Mouse (Mus musculus): ENCODE data around the gene Nrxn3.

Gene Nrxn3

DNA sequence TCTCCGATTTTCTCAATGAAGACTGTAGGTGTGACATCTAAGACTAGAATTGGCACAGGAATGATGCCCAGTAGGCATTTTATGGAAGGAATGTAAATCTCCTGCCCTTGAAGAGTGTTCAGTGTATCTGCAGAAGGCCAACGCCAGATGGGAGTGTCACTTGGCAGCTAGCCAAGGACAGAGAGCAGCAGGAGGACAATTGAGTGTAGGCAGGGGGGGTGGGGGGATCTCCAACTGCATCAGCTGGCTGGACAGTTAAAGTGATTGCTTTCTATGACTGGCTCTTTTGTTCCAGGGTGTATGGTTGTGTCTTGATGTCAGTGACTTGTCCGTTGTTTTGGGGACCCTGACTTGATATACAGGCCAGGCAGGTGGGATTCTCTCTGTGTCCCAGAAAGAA is 326.6 kb downstream of the Nrxn3 start:
- no peak for DNase-seq (ENCODE audit: low spot score in 2 of 2)

DNA sequence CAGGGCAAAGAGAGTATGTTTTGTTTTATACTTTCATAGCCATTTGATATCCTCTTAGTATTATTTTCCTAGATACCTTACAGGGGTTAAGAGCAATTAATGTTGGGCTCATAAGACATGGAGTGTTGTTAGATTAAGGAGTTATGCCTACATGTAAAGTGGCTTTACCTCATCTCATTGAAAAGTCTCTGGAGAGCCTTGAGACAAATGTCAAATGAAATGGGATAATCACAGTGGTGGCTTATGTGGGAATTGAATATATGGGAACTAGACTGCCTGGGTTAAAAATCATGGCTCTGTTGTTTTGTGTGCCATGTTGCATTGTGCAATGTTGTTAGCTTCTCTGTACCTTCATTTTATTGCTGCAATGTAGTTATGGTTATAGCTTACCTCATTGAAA is 327.0 kb downstream of the Nrxn3 start:
- no peak for DNase-seq (ENCODE audit: low spot score in 2 of 2)

DNA sequence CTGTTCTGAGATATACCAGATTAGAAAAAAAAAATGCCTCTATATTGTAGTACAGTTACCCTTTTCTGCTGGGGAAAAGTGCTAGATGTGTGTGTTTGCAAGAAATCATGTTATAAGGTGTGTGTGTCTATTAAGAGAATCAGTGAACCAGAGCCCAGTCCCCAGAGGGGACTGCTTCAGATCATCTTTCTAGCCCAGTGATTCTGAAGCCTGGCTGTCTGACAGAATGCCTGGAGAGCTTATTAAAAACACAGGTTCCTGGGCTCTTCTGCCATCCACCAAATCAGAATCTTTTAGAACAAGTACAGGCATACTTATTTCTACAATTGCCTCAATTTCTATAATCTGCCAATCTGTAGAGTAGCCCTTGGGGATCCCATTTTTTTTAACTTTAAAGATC is 349.8 kb downstream of the Nrxn3 start:
- DNase-seq (ENCODE audit: low spot score in 2 of 2) = no peak

DNA sequence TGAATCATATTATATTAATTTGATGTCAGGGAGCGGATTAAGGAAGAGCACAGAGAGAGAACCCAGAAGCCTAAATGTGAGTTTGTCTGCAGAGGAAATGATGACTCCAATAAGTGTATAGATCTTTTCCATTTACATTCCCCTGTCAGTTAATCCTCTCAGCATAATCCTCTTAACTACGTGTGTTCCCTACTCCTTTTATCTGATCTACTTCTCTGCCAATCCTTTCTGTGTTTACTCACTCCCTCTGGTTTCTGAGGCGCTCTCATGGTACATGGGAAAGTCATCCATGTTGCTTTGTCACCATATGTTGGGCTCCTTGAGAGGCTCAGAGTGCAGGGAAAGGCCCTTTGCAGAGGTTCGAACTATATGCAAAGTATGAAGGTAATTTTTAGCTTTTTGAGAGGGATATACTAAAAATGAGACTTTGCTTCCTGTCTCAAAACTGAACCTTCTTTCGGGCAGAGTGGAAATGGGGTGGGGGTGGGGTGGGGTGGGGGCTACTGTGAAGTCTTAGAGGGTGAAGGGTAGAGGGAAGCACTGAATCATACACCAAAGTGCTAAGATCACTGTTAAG is 350.6 kb downstream of the Nrxn3 start:
- DNase-seq (ENCODE audit: low spot score in 2 of 2) = no peak

DNA sequence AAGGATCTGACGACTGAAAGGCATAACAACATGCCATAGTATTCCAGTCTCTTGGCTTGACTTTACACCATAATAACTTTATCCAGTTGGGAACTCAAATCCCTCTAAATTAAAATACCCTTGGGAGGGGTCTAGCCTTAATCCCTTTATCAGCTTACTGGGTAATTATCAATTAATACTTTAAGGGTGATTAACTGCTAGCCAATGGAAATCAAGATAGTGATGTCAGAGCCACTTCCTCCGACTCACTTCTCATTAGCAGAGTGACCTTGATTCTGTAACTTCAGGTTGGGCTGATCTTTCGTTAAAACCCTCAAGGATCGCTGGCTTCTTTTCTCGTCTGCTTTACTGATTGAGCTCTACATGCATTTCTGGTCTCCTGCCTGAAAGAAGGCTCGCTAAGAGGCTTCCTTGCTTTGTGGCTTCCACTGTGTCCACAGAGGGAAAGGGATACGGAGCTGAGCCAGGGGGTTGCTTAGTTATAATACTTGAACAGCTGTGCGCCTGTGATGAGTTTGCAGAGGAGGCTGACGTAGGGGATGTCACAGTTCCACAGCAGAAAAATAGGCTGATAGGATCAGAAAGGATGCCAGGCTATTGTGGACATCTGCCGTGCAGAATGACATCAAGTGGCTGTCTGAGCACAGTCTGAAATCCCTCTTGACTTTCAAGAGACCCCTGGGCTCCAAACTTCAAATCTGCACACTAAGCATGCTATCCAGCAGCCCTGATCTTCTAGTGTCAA is 352.0 kb downstream of the Nrxn3 start:
- DNase-seq (ENCODE audit: low spot score in 2 of 2) = no peak

DNA sequence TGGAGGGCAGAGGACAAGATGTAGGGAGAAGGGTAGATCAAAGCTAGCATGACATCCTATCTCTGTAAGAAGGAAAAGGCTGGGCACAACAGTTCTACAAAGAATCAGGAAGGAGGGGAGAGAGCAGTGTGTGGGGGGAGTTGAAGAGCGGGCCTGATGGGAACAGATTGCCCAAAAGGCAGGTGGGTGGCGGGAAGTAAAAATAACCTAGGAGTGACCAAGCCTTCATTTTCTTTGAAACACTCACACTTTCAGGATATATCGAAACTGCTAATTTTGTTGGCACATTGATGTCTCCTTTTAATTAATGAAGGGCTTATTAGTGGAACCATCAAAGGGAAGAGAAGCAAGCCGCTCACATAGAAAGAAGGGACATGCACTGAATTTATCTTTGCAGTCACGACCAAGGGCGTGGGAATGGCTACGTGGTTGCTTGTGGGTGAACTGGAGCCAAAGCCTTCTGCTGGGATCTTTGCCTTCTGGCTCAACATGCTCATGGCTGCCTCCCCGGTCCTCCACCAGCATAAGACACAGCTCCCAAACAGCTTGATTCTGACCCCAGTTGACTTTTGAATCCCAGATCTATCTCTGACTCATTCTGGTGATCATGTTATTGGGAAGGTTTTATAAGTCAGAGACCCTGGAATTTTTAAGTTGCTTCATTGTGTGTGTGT is 371.3 kb downstream of the Nrxn3 start:
- no peak for DNase-seq (ENCODE audit: low spot score in 2 of 2)

DNA sequence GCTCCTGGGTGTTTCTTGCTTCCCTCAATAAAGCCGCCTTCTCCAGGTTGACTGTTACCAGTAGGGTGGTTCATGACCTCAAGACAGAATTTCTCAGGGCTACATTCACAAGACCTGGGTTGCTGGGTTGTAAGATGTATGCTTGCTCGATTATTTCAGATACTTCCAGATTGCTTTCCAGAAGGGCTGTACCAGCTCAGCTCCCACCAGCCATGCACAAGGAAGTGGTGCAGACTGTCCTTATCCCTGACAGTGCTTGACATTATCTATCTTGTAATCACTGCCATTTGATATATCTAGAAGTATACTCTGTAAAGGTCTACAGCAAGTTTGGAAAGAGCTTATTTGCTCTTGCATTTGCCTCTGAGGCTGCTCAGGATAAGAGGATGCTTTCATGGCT is 374.9 kb downstream of the Nrxn3 start:
- DNase-seq (ENCODE audit: low spot score in 2 of 2) = no peak

DNA sequence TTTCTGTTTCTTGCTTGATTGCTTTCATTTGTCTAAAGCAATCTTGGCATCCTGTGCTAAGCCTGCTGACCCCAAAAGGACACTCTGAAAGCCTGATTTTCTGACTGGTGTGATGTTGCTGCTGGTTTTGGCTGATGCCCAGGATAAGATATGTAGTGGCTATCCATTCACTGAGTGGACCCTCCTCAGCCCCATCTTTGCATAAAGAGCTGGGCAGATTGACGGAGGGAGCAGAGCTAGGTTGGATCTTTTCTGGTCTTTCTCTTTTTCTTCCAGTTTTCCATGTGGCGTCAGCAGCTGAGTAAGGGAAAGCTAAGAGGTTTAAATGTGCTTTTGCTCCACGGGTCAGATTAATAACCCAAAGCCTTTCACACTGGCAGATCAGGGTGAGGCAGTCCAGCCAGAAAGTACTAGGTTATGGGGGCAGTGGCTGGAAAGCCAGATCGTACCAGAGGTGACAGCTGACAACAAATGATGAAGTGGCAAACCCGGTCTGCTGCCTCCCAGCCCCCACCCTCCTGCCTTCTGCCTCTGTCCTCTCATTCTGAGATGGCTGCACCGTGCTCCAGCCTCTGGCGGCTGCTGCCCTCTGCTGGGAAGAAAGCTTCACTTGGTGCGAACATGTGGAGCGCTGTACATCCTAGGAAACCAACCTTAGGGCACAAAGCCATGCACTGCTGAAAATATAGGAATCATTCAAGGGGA is 383.5 kb downstream of the Nrxn3 start:
- DNase-seq (ENCODE audit: low spot score in 2 of 2) = peak in 1 of 2 experiments; percentile 25

DNA sequence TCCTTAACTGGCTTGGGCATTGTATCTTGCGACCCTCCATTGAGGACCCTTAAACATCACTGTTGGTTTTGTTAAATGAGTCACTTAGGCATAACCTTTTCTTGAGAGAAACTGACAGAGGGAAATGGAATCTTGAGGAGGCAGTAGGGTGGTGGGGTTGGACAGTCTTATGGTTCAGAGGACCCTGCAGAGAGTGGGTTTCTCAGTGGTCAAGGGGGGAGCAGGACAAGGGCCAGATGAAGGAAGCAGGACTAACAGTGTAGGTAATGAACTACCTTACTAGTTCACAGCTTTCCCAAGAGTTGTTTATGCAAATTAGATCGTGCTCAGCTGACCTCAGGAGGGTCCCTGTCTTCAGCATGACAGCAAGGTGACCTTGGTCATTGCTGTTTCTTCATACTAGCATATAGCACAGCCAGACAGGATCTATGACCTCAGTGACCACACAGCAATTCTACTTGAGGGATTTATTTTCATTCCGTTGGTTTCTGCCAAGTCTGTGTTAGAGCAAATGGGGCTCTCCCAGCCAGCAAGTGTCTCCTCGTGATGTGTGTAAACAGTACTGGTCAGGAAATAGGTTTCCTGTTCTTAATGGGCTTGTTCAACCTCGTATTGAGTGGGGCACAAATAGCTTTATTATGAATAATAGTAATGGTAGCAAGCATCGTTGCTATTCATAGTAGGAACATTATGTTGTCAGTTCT is 384.4 kb downstream of the Nrxn3 start:
- no peak for DNase-seq (ENCODE audit: low spot score in 2 of 2)

DNA sequence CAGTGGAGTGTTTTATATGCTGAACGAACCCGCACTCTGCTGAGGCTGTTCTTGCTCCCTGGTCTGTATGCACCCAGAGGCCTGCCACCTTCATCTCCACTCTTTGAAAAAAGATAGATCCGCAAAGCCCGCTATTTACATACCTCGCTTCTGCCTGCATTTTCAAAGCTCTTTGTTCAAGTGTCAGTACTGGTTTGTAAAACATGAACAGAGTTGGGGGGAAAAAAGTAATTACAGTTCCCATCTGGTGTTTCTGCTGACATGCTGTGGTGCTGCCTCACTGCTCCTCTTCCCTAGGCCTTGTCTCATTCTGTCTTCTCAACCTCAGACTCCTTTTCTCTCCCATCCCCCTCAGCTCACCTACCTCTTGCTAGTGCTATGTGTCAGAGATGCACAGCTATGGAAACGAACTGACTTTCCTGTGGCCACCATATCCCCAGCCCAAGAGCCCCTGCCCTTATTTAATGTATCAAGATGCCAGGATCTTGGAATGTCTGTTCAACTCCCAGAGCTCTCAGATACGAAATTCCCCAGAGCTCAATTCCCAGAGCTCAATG is 387.2 kb downstream of the Nrxn3 start:
- DNase-seq (ENCODE audit: low spot score in 2 of 2) = no peak

DNA sequence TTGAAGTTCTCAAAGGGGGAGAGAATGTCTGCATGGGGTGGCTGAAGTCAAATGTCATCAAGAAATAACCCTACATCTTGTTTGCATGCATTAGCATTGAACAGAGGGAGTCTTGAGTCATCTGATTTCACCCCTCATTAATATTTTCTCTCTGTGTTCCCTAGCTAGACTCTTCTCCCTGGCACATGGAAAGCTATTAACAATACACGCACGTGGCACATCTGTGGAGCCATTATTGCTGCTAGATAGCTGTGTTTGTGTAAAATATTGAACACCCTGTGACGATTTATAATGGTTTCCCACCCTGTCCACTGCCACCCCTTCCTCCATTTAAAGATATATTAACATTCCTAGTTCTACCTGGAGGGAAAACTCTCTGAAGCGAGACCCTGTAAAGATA is 405.9 kb downstream of the Nrxn3 start:
- no peak for DNase-seq (ENCODE audit: low spot score in 2 of 2)

DNA sequence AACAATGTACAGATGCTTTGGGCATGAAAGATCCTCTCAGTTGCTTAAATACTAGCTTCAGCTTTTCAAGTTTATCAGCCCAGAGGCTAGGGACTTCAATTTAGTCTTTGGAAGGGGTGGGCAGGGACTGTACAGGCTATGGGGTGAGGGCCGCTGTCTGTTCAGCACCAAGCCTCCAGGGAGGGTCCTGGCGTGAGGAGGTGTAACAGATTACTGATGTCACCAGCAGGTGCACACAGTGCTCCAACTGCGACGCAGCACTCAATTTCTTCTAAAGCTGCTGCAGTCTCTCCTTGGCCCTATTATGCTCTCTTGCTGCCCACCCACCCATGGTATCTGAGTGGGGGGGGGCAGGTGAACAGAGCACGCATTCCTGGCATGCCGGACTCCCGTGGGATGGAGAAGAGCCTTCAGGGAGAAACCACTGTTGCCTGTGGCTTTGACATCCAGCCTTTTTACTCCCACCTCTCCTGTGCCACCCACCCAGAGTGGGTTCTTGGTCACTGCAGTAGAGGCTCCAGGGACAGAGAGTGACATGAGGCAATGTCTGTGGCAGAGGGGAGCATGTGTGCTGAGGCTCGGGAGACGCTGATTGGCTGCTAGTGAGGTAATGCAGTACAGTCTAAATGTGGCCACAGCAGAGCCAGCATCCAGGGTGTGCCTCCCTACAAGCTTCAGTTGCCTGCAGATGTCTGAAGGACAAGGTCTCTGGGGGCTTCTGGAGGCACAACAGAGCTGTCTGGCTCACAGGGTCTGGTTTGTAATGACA is 406.6 kb downstream of the Nrxn3 start:
- DNase-seq (ENCODE audit: low spot score in 2 of 2) = no peak

DNA sequence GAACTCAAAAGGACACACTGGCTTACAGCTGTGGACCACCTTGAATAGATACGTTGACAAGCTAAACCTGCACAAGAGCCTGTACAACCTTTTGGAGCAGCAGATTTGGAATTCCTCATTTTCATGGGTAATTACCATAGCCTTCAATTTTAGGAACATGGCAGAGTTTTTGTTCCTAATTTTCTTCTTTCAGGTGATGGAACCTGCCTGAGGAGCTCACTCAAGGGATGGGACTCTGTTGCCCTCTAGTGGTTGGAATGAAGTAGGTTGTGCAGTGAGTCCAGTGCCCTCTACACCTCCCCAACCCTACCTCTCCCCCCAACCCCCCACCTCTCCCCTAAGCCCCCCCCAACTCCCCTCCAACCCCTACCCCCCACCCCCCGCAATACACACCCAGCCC is 411.7 kb downstream of the Nrxn3 start:
- peak in 1 of 2 experiments; percentile 11 for DNase-seq (ENCODE audit: low spot score in 2 of 2)

DNA sequence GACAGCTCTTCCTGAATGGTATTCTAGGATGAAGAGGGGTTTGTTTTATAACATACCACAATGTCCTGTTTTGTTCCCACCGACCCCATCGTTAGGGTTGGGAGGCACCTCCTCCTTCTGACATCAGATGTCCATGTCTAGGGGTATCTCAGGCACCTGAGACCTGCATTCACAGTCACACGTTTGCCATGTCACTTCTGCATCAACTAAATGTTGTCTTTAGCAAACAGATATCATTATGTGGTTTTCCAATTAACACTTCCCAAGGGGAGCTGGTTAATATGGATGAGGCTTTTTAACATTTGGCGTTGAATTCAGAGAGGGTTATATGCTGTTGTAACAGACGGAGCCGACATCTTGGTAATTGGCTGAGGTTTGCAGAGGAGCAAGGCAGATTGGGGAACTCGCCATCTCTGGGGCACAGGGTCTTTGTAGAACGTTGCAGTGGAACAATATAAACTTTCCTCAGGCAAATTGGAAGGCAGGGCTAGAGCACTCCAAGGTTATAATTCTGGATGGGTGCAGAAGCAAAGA is 412.2 kb downstream of the Nrxn3 start:
- no peak for DNase-seq (ENCODE audit: low spot score in 2 of 2)

DNA sequence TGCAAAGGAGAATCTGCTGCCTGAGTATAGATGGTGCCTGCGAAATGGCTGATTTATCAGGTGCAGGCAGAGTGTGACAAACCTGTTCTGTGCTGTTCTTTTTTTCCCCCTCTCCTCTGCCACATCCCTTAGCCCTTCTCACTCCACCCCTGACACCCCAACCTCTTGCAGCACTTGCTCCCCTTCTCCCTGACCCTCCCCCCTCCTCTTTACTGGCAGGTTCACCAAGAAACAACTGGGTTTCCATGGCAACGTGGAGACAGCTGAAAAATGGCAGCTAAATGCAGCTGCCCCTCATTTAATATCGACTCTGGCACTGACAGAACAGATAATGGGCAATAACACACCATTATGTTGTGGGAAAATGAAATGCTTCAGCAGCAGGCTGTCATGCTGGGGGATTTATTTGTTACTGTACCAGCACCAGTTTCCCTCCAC is 426.3 kb downstream of the Nrxn3 start:
- DNase-seq (ENCODE audit: low spot score in 2 of 2) = no peak

DNA sequence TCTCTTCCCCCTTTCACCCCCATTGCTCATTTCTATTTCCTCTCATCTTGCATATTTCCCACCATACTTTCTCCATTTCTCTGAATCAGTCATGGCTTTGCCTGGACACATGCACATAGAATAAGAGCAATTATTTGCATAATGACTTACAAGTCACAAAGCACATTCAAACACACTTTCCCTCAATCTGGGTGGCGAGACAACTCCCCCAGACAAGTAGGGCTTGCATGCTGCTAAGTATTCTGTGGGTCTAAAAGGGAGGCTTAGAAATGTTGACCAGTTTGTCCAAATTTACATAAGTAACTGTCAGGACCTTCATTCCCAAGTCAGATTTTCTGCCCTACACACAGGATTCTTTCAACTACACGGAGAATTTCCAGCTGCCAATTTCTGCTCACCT is 426.8 kb downstream of the Nrxn3 start:
- DNase-seq (ENCODE audit: low spot score in 2 of 2) = no peak

DNA sequence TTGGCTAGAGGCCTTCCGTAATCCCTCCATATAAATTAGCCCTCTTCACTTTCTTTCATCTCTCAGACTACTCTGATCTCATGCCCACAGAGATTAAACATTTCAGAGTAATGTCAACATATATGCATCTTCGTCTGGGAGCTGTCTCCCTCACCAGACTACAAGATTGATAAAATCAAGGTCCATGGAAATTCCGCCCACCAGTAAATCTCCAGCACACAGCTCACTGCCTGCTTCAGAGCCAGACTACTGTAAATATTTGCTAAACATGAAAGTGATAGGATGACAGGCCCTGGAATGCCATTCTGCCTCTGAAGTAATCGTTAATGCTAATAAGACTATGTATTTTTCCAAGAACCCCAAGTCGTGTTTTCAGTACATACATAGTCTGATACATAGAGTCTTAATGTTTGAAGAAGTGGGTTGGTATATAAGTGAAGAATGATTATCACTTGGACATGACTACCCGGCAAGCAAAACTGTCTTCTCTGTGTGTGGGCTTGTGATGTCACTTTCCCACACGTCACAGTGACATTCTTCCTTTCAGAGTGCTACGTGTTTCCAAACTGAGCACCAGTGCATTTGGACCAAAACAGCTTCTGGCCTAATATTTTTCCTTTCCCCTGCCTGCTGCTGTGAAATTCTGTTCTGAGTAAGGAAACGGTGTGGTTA is 433.5 kb downstream of the Nrxn3 start:
- no peak for DNase-seq (ENCODE audit: low spot score in 2 of 2)

DNA sequence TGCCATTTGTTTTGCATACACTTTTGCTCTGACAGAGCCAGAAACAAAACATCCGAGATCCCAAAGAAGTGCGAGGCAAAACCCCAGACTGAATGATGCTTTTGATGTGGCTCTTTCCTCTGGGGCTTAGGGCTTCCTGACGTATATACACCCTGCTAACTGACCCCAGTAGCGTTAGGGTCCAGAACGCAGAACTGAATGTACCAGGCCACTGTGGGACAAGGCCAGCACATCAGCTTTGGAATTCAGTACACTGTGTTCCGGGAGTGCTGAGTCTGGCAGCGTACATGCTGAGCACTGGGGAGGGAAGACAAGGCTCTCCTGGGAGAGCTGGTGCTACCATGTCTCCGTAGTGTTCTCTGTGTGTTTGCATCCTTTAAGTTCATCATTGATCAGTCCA is 436.7 kb downstream of the Nrxn3 start:
- DNase-seq (ENCODE audit: low spot score in 2 of 2) = no peak

DNA sequence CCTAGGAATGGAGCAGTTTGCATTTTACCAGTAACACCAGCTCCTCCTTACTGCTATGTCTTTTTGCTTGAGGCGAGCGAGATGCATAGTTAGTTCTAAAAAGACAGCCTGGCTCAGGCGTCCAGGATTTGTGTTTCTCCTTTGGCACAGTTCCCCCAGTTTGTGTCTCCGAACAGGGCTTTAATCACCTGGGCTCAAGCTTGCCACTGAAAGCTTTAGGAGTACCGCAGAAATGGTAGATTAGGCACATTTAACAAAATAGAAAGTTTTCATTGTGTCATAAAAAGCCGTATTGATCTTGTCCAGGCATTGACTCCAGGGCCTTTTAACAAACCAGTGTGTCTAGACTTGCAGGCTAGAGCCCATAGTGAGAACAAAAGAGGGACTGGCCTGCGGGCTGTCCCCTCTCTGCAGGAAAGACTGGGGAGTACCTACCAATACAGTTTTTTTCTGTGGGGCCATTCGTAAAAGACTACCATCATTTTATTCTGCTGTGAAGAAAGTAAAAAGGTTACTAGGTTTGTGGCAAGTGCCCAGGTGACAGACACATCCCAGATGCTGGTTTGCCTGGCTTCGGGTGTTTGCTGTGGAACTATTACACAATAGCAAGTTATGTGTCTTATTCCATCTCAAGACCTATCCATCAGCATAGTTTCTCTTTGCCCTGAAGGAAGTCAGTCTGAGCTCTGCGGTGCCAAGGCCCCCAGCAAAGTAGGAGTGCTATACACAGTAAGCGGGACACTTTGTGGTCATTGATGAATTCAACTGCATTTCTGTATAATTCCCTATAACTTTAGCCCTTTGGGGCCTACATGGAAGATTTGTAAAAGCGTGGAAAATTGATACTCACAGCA is 451.9 kb downstream of the Nrxn3 start:
- DNase-seq (ENCODE audit: low spot score in 2 of 2) = no peak
